Mouse (Mus musculus) CH12.LX (cell line): ENCODE data around the gene Vmn1r4.

Source experiments
- CHD2 ChIP-seq: IDR thresholded peaks from 2 replicates; pipeline ENCODE4 v1.6.1; 2011; ENCODE audit warnings: low read length, improper control_type of control experiment
- CTCF ChIP-seq, 2 experiments: IDR thresholded peaks in 1 of 2; conservative IDR thresholded peaks in 1 of 2; 2 replicates each; pipeline ENCODE4 v1.5.1; 2011 to 2012; ENCODE audit warnings: low read depth in 2 of 2, low read length in 2 of 2, improper control_type of control experiment in 1 of 2, inconsistent platforms in 1 of 2, mild to moderate bottlenecking in 1 of 2, moderate library complexity in 1 of 2
- EP300 ChIP-seq: IDR thresholded peaks from 2 replicates; pipeline ENCODE4 v1.6.1; 2011; ENCODE audit warnings: low read length, improper control_type of control experiment
- HCFC1 ChIP-seq: IDR thresholded peaks from 2 replicates; pipeline ENCODE4 v1.6.1; 2012; ENCODE audit warnings: low read depth, mild to moderate bottlenecking, inconsistent platforms, low read length, improper control_type of control experiment
- IRF4 ChIP-seq: IDR thresholded peaks from 2 replicates; pipeline ENCODE4 v1.6.1; 2014; ENCODE audit warnings: low read depth, mild to moderate bottlenecking, inconsistent platforms, low read length, improper control_type of control experiment
- JUND ChIP-seq: conservative IDR thresholded peaks from 2 replicates; pipeline ENCODE4 v1.6.1; 2011; ENCODE audit warnings: low read depth, low read length, improper control_type of control experiment
- MXI1 ChIP-seq: IDR thresholded peaks from 2 replicates; pipeline ENCODE4 v1.6.1; 2011; ENCODE audit warnings: mild to moderate bottlenecking, low read depth, low read length, improper control_type of control experiment
- NELFE ChIP-seq: IDR thresholded peaks from 2 replicates; pipeline ENCODE4 v1.6.1; 2011; ENCODE audit warnings: low read depth, low read length, improper control_type of control experiment
- POLR2A ChIP-seq: IDR thresholded peaks from 2 replicates; pipeline ENCODE4 v1.6.1; 2011; ENCODE audit warnings: low read depth, mild to moderate bottlenecking, improper control_type of control experiment, low read length
- USF1 ChIP-seq: IDR thresholded peaks from 2 replicates; pipeline ENCODE4 v1.6.1; 2014; ENCODE audit warnings: low read depth, mild to moderate bottlenecking, inconsistent platforms, low read length, improper control_type of control experiment
- ZNF384 ChIP-seq: IDR thresholded peaks from 2 replicates; pipeline ENCODE4 v1.6.1; 2012; ENCODE audit warnings: low read depth, low read length, improper control_type of control experiment, inconsistent platforms

GRCm38 (mm10) chr6:56934366-56934765 is 10.6 kb downstream of the Vmn1r4 start:
- no peak; the same call in 1 of the 2 replicates for TF ChIP-seq EP300
- TF ChIP-seq ZNF384: no peak
- no peak for TF ChIP-seq CHD2
- no peak for TF ChIP-seq MXI1
- no peak for TF ChIP-seq USF1
- TF ChIP-seq JUND: no peak
- TF ChIP-seq POLR2A: no peak
- TF ChIP-seq NELFE: no peak
- no peak for TF ChIP-seq HCFC1
- TF ChIP-seq CTCF (conservative IDR thresholded peaks at IDR 0.05 in 1 of 2, IDR thresholded peaks at IDR 0.05 in 1 of 2; ENCODE audit: low read depth in 2 of 2, low read length in 2 of 2): no peak
- 0 out of 2 replicates have a peak, but pooled peaks have one; percentile 28 for TF ChIP-seq IRF4
